Mouse (Mus musculus) E14TG2a.4 (cell line): ENCODE results near the gene Olfr64.

Experiments used
- H3K27me3 ChIP-seq: 2 replicates; pipeline ENCODE4 v1.6.1; 2014; ENCODE audit warnings: low read length, control low read depth; ENCODE audit not compliant: insufficient read depth
- H3K36me3 ChIP-seq: 2 replicates; pipeline ENCODE4 v1.6.1; 2014; ENCODE audit warnings: low read length, control low read depth; ENCODE audit not compliant: insufficient read depth
- H3K4me1 ChIP-seq: replicated peaks from 2 replicates; pipeline ENCODE4 v1.6.1; 2014; ENCODE audit warnings: low read depth, low read length, control low read depth
- H3K4me3 ChIP-seq: replicated peaks from 2 replicates; pipeline ENCODE4 v1.5.1; 2014; ENCODE audit warnings: mild to moderate bottlenecking, low read length
- H3K9me3 ChIP-seq: 2 replicates; pipeline ENCODE4 v1.6.1; 2014; ENCODE audit warnings: low read length, control low read depth
- CTCF ChIP-seq: conservative IDR thresholded peaks from 2 replicates; pipeline ENCODE4 v1.5.1; 2014; ENCODE audit warnings: low read length
- NANOG ChIP-seq: IDR thresholded peaks from 2 replicates; pipeline ENCODE4 v1.6.1; 2014; ENCODE audit warnings: borderline replicate concordance, low read length, mixed read lengths
- POU5F1 ChIP-seq: IDR thresholded peaks from 2 replicates; pipeline ENCODE4 v1.6.1; 2014; ENCODE audit warnings: low read length, borderline replicate concordance

The Olfr64 gene

DNA sequence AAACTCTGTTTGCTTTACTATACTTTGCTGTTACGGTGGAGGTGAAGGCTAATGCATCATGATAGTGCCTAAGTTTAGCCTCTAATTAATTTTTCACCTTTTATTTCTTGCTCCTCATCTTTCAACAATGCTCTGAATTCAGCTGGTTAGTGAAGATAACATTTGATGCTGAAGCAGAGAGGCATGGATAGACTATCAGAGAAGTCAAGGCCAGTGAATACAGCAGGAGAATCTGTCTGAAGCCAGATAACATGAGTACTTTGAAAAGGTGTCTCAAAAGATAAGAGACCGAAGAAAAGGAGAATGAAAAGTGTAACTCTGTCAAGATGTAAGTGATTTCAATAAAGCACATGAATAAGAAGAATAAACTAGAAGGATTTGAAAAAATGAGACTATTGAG is 17.2 kb downstream of the Olfr64 start:
- no peaks in the 10 kb centered on the region for H3K4me1 ChIP-seq
- H3K9me3 ChIP-seq: 0 out of 2 replicates have a peak, but pooled peaks cover 6% of the 10 kb centered on the region
- no peak for TF ChIP-seq CTCF
- TF ChIP-seq POU5F1: no peak
- TF ChIP-seq NANOG: no peak
- no peak overlapping the region for H3K4me3 ChIP-seq
- H3K27me3 ChIP-seq: no peaks in the 10 kb centered on the region
- H3K36me3 ChIP-seq: no peaks in the 10 kb centered on the region

DNA sequence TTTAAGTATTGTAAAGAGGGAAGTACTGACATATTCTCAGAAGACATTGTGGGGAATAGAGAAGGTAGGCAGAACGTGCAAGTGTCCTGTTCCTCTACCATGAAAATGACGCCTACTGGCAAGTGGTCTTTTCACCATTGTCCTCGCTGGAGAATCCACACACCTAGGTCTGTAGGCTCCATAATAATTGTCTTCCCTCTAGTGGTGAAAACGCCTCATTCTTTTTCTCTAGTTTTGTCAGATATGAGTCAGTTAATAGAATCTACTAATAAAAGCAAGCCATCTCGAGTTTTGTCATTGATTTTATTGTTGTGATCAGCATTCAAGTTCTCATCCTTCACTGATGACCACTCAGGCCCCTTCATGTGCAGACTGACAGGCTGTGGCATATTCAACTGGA is 19.8 kb downstream of the Olfr64 start:
- H3K4me3 ChIP-seq: no peak overlapping the region
- TF ChIP-seq CTCF (no peak), NANOG (no peak), POU5F1 (no peak)

DNA sequence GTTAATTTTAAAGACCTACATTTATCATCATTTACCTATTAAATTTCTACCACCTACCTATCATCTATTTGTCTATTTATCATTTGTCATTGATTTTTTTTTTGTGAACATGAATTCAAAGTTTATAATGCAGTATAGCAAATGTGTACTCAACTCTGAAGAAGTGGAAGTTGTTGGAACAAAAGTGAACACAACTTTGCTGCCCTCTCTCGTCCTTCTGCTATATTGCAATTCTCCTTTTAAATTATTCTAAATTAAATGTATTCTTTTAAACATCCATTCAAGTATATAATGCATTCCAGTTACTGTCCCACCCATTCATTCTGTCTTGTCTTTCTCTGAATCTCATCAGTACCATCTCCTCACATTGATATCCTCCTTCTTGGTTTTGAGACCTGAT is 21.2 kb downstream of the Olfr64 start:
- Histone ChIP-seq H3K4me3 (no peak overlapping the region), H3K9me3 (no peaks in the 10 kb centered on the region), H3K36me3 (no peaks in the 10 kb centered on the region), H3K27me3 (no peaks in the 10 kb centered on the region), H3K4me1 (no peaks in the 10 kb centered on the region)
- no peak for TF ChIP-seq CTCF
- TF ChIP-seq POU5F1: no peak
- no peak for TF ChIP-seq NANOG

More for the DNA sequence above, 19.8 kb downstream of the Olfr64 start:
- no peaks in the 10 kb centered on the region for H3K4me1 ChIP-seq
- H3K27me3 ChIP-seq: no peaks in the 10 kb centered on the region
- H3K36me3 ChIP-seq: no peaks in the 10 kb centered on the region
- H3K9me3 ChIP-seq: no peaks in the 10 kb centered on the region

DNA sequence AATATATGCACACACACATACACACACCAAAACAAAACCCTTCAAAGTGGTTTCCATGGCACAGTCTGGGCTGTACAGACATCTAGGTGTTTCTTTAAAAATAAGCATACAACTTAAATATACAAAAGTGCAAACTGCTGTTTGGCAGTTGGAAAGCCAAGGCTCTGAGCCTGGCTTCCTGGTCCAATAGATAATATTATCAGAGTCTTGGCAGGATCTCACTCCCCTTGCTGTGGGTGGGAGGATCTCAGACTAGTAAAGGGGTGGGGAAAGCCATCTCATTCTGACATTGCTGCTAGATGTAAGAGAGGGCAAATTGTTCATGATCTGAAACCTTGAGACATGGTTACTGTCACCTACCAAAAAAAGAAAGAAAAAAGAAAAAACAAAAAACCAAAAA is 23.6 kb downstream of the Olfr64 start:
- Histone ChIP-seq H3K4me3 (no peak overlapping the region), H3K4me1 (no peaks in the 10 kb centered on the region), H3K27me3 (no peaks in the 10 kb centered on the region), H3K9me3 (no peaks in the 10 kb centered on the region), H3K36me3 (no peaks in the 10 kb centered on the region)
- no peak for TF ChIP-seq NANOG
- no peak for TF ChIP-seq CTCF
- no peak for TF ChIP-seq POU5F1

DNA sequence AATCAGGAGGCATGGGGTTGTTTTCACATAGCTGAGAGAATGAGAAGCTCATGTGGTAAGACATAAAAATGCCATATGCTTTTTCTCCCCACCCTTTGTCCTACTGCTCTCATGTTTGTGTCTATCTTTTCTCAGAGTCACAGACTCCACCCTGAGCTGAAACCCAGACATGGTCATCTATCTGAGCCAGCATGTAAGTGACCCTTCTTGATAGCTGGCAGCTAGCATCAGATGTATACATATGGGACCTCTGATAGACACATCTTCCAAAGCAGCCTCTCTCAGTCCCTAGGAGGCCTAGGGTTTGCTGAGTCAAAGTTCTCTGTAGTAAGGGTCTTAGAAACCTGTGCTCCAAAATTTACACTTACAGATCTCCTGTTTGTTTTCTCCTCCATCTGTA is 28.6 kb downstream of the Olfr64 start:
- Histone ChIP-seq H3K4me1 (peaks cover 10% of the 10 kb centered on the region), H3K36me3 (no peaks in the 10 kb centered on the region), H3K9me3 (no peaks in the 10 kb centered on the region), H3K27me3 (no peaks in the 10 kb centered on the region), H3K4me3 (no peak overlapping the region)
- TF ChIP-seq POU5F1 (no peak), NANOG (no peak), CTCF (no peak)

DNA sequence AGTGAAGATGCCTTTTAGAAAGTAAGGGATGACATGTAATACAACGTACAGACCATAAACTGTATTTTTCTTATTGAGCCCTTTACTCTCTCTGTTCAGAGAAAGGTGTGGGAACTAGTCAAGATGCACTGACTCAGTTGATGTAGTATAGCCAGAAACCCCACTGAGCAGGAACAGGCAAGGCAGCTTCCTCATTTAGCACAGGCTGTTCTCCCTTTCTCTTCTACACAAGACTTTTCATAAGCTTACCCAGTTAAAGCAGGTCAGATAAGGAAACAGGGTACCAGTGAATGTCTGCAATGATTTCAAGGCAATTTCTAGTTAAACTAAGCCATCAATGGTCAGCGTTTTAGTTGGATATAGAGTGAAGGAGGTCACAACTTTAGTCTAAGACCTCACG is 32.8 kb downstream of the Olfr64 start:
- Histone ChIP-seq H3K27me3 (no peaks in the 10 kb centered on the region), H3K9me3 (no peaks in the 10 kb centered on the region), H3K4me3 (no peak overlapping the region), H3K4me1 (peaks cover 10% of the 10 kb centered on the region), H3K36me3 (no peaks in the 10 kb centered on the region)
- TF ChIP-seq POU5F1: no peak
- TF ChIP-seq NANOG: no peak
- TF ChIP-seq CTCF: no peak

DNA sequence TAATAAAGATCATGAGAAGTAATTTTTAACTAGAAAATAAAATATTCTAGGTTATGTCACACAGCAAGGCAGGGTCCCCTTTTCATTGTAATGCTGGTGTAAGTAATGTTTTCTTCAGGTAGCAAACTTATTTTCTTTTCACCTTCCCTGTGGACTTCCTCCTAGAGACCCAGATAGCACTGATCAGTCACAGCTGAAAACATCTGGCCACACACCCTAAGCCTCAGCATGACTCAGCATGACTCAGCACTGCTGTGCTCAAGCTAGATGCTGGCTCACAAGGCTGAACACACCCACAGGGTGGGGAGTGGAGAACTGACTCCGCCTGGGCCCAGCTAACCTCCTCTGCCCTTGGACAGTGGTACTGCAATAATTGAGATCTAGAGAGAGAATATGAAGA is 33.4 kb downstream of the Olfr64 start:
- H3K4me3 ChIP-seq: no peak overlapping the region

DNA sequence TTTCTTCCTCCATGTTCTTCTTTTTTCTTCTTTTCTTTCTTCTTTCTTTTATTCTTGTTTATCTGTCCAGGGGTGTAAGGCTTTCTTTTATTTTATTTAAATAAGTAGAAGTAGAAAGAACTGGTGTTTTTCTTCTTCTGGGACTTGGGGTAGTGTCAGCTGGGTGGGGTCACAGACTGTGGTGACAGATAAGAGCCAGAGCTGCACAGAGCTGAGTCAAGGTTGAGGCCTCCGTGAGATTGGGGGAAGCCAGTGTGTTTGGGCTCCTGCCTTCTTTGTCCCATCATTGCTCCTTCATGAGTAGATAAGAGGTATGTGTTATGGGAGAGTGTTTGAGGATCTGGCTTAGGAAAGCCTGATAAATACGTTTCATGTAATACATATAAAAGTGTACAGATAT is 35.2 kb downstream of the Olfr64 start:
- Histone ChIP-seq H3K36me3 (no peaks in the 10 kb centered on the region), H3K9me3 (no peaks in the 10 kb centered on the region), H3K4me1 (peaks cover 10% of the 10 kb centered on the region), H3K27me3 (no peaks in the 10 kb centered on the region), H3K4me3 (no peak overlapping the region)
- TF ChIP-seq POU5F1: no peak
- no peak for TF ChIP-seq CTCF
- TF ChIP-seq NANOG: no peak

More for the DNA sequence above, 33.4 kb downstream of the Olfr64 start:
- peaks cover 10% of the 10 kb centered on the region for H3K4me1 ChIP-seq
- H3K27me3 ChIP-seq: no peaks in the 10 kb centered on the region
- no peaks in the 10 kb centered on the region for H3K36me3 ChIP-seq
- H3K9me3 ChIP-seq: no peaks in the 10 kb centered on the region
- TF ChIP-seq POU5F1 (no peak), NANOG (no peak), CTCF (no peak)

DNA sequence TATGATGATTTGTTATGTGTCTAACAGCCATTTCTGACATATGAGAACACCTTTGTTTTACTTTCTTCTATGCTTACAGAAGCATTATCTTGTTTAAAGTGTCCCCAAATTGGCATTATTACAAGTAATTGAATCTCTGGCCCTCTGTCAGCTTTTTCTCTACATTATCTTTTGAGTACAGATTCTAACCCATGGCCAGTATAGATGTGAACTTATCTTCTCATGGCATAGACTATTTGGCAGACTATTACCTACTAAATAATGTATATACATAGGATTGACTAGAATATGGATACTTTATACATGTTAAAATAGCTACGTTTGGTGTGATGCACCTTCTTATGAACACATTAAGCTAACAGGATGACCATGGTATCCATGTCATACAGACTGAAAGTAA is 39.6 kb downstream of the Olfr64 start:
- Histone ChIP-seq H3K36me3 (no peaks in the 10 kb centered on the region), H3K27me3 (no peaks in the 10 kb centered on the region), H3K4me3 (no peak overlapping the region), H3K4me1 (no peaks in the 10 kb centered on the region), H3K9me3 (no peaks in the 10 kb centered on the region)
- no peak for TF ChIP-seq CTCF

DNA sequence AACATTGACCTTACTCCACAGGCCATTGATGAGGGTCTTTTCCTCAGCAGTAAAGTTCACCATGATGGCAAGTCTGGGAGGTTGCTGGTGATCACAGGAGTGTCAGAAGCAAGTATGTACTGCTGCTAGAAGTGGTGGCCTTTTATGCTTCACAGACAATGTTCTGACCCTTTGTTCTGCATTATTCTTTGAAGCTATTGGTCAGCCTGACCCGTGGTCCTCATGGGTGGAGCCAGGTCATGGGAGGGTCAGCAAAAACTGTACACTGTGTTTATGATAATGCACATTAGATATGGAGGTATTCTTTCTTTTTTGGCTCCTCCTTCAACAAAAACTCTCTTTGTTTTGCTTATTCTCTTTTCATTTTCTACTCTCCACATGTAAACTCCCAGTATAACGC is 41.2 kb downstream of the Olfr64 start, which contains the start of gene Hbb-y:
TSS of gene Hbb-y (minus strand) at position 127 of the 400 bp plus-strand sequence.
- TF ChIP-seq POU5F1: no peak
- TF ChIP-seq NANOG: no peak
- no peaks in the 10 kb centered on the region for H3K9me3 ChIP-seq
- no peaks in the 10 kb centered on the region for H3K27me3 ChIP-seq
- no peak within 1 kb of the TSS for H3K4me3 ChIP-seq
- H3K4me1 ChIP-seq: no peaks in the 10 kb centered on the region
- H3K36me3 ChIP-seq: no peaks in the 10 kb centered on the region
